23 mouse cellular contexts compared by ENCODE assay signal in the genomic region with DNA sequence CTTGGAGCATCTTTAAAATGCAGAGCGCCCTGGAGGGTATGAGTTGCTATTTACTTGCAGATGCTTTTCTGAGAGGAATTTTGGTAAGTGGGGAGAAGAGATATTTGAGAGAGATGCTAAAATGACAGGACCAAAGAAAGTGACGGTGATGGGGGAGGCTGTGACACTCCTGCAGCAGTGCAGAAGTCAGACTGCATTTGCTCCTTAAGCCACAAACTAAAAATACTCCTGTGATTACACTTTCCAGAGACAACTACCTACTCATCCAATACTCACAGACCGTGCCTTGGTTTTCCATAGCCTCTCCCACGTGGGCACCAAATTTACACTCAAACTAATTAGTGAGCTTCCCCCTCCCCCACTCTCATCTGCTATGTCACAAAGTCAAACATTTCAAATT. TPM values are rescaled to one million over a fixed set of nuclear protein-coding genes. Genes with fewer than 3 reads are reported as not detected.
"Had no signal": no experiment of that assay in that cellular context is flagged by ENCODE, and none has a peak within 500 bp of the region (broad histone marks: within the 10 kb centered on the region; RNA-seq: fewer than 3 reads in every experiment).

No protein-coding gene starts in this region.

- H3K4me1 ChIP-seq: heart, embryonic 13.5 days; heart, embryonic 15.5 days; intestine, embryonic 15.5 days; liver, embryonic 12.5 days had no signal

- H3K27ac ChIP-seq: gastrocnemius, adult 2 months; heart, adult 2 months; heart, embryonic 13.5 days; heart, embryonic 15.5 days; hindbrain, embryonic 10.5 days; hindbrain, embryonic 12.5 days; hindbrain, embryonic 14.5 days; intestine, embryonic 15.5 days; limb, embryonic 13.5 days; limb, embryonic 15.5 days; liver, embryonic 12.5 days had no signal

- DNase-seq: gastrocnemius, adult 2 months; gastrocnemius, postnatal 10 days; gastrocnemius, postnatal 25 days; heart, adult 2 months; heart, postnatal 4 days; kidney, adult 18-20 months; kidney, adult 8-10 months; kidney, postnatal 10 days; kidney, postnatal 25 days; kidney, postnatal 4 days; layer of hippocampus, adult 9-11 months; layer of hippocampus, postnatal 36 days; left cerebral cortex, postnatal 4 days had no signal

- H3K4me3 ChIP-seq: gastrocnemius, adult 2 months; heart, adult 2 months; heart, embryonic 13.5 days; heart, embryonic 15.5 days; hindbrain, embryonic 10.5 days; hindbrain, embryonic 12.5 days; intestine, embryonic 15.5 days; limb, embryonic 13.5 days; limb, embryonic 15.5 days; liver, embryonic 12.5 days had no signal

RNA-seq across cellular contexts. Expression of a gene that starts 2.7 kb away (rescaled TPM):
- polyA plus RNA-seq: liver, adult 2 months had no signal
